Mouse (Mus musculus): ENCODE measurements around the gene Snx25.

Gene Snx25

DNA sequence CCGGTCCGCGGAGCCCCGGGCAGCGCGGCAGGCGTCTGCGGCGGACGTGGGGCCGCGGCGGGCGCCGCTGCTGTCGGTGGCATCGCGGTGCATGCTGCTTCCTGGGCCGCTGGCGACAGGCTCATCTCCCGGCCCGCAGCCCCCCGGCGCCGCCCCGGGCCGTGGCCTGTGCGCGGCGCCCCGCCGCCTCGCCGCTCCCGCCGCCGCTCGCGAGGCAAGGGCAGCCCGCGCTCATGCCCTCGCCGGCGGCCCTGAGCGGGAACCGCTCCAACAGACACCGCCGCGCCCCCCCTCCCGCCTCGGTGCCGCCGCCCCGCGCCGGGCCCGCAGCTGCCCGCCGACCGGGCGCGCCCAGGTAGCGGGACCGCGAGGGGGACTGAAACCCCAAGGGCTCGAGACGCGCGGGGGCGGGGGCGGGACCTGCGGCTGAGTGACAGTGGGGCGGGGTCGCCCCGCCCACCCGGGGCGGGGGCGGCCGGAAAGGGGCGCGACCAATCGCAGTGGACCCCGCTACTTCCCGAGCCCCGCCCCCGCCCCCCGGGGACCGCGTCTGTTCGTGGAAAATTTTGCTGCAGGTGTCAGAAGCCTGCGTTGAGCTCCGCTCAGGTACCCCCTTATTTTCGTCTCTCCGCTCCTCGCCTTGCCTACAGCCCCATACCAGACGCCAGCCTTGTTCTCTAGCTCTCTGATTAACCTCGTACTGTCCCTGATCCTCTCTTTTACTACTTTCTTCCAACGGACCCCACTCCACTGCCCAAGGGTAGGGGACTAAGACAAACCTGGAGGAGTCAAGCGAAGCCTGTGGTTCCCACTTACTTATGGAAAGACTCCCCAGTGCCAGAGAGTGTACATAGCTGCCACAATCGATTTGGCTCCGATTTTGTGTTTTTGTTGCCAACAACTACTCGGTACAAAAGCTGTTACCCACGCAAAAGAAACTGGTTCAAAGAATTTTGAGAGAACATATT is at the start of gene Snx25:
Gene Snx25, minus strand, starts transcription at position 96 of the 968 bp plus-strand sequence.
- DNase-seq (ENCODE audit: low spot score in 2 of 2): peak; percentile 93 to 96

DNA sequence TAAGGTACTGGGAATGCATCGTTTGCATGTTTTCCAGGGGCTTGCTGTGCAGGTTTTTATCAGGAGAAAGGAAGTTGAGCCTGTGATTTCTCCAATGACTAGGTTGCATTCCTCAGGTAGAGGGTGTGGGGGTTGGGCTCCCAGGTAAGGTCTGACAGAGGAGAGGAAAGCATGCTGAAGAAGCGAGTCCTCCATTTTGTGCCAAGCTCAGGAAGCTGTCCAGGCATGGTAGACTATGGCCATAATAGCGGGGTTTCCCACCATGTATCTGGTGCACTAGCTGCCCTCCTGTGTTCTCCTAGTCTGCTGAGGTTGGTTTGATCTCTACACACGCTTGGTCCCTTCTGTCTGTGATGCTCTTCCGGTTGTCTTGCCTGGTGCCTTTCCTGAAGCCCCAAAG is 45.7 kb upstream of the Snx25 start:
- DNase-seq (ENCODE audit: low spot score in 2 of 2): no peak

DNA sequence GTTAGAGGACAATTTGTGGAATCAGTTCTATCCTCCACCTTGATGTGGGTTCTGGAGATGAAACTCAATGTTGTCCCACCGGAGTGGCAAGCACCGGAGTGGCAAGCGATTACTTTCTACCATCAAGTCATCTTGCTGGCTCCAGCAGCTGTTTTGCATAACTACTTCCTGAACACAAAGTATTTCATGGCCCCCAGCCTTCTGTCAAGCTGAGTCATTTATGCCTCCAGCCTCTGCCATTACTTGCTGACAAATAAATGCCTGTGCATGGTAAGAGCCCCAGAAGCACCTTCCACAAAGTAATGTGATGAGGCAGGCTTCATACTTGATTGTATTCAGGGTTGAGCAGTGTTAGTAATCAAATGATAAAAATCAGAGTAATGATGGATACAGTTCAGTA is 44.9 kb upstream of the Snx25 start:
- DNase-seq (ENCODE audit: low spot score in 2 of 2): no peak

DNA sequence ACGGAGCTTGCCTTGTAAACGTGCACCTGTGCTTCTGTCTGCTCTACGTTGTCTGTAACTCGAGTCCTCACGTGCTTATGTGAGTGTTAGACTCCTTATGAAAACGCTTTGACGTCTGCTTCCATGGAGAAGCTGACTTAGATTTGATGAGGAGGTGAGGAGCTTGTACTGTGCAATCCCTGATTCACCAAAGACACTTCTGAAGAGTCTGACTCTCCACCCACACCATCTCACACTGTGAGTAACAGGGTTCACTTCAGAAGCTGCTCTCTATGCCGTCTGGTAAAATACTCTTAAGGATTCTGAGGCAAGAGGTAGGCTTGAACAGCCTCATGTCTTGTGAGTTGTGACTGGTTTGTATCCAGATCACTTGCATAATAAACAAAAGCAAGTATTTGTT is 41.1 kb upstream of the Snx25 start:
- no peak for DNase-seq (ENCODE audit: low spot score in 2 of 2)

DNA sequence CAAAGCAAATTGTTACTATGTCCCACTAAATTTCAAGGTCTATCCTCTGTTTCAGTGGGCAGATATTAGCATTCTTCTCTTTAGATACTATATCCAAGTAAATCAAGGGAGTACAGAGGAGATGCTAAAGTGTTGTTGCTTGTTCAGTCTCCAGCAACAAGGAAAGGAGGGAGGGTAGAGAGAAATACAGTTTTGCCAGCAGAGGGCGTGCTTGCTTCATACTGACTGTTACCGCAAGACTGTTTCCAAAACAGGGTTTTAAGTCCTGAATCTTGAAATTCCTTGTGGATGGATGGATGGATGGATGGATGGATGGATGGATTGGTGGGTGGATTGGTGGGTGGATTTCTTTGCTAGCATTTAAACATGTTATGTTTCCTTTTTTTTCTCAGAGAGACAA is 33.4 kb upstream of the Snx25 start:
- DNase-seq (ENCODE audit: low spot score in 2 of 2): peak in 1 of 2 experiments; percentile 54

DNA sequence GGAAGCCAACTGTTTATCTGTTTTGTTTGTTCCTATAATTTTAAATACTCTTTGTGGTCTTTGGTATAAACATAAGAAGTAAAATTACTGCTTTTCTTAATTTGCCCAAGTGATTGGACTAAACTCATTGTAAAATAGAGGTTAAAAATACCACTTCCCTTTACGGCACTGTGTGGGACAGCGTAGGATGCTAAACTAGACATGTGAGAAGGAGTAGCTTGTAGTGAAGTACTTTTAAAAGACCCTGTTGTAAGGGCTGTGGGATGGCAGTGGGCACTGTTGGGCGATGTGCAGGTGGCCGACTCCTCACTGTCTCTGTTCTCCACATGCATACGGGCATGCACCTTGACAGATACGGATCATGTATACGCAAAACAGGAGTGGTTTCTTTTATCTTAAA is 28.2 kb upstream of the Snx25 start:
- DNase-seq (ENCODE audit: low spot score in 2 of 2): no peak

DNA sequence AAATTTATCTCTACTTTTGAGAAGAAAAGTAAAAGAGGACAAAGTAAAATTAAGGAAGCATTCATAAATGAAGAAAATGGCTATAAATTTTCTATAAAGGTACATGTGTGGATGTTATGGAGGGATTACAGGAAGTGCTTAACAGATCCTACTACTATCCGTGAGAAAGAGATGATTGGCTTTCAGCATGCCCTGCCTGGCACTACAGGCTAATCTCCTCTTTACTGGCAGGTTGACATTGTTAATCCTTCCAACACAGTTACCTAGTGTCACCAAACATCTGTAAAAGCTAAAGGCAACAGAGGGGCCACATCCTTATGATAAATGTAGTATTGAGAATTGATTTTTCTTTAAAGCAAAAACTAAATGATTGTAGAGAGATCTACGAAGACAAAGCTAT is 21.7 kb upstream of the Snx25 start:
- no peak for DNase-seq (ENCODE audit: low spot score in 2 of 2)

DNA sequence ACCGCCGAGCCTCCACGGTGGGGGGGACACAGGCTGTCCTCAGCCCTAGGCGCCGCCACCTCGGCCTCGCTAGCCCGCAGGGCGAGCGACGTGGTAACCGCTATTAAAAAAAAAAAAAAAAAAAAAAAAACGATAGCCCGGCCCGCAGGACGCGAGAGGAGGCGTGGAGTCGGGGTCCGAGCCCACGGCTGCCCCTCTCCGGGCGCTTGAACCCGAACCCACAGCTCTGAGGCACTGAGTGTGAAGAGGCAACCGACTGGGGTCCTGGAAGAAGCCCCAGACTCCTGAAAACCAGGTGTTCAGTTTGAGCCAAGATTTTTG is 11.9 kb upstream of the Snx25 start:
- no peak for DNase-seq (ENCODE audit: low spot score in 2 of 2)

DNA sequence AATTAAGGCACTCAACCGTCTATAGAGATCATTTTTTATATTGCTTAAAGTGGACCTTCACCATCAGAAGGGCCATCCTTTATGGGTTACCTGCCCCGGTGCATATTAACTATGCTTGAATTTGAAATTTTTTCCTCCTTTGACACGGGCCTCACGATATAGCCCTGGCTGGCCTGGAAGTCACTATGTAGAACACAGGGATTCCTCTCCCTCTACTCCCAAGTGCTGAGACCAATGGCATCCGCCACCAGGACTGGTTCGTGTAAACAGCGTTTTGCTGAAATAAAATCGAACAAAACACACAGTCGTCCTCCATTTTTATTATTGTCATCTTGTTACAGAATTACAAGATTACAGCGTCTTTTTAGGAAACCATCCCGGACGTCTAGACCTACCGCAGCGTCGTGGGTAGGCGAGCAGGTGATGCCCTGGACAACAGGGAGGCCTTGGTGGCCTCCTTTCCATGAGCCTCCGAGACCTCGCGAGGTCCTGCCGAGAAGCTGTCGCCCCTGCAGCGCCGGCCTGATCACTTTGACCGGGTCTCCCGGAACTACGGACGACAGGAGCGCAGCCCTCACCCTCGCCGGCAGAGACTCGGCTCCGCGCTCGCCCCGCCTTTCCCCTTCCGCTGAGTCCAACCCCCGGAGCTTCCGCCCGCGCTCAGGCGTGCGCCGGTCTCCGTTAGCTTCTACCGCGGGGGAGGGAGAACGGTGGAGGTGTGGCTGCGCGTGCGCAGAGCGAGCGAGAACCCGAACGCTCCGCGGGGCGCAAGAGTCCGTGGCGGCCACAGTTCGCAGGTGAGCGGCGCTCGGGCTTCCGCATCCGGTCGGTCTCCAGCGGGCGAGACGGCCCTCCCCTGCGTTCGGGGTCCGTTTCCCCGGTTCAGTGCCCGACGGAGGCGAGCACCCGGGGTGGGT is 11.3 kb upstream of the Snx25 start:
- DNase-seq (ENCODE audit: low spot score in 2 of 2): peak; percentile 96

DNA sequence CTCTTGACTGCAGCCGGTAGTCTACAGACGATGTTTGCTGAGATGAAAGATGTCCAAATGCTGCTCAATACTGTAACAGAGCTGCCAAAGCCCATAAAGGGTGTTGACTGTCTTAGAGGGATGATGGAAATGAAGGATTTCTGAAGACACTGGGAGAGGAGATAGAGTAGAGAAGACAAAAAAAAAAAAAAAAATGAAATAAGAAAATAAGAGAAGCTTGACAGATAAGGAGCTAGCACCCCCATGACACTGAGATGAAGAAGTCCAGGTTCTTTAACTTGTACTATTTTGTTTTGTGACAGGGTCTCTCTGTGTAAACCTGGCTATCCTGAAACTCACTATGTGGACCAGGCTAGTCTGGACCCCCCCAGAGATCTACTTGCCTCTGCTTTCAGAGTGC is 1.1 kb upstream of the Snx25 start:
- no peak for DNase-seq (ENCODE audit: low spot score in 2 of 2)

DNA sequence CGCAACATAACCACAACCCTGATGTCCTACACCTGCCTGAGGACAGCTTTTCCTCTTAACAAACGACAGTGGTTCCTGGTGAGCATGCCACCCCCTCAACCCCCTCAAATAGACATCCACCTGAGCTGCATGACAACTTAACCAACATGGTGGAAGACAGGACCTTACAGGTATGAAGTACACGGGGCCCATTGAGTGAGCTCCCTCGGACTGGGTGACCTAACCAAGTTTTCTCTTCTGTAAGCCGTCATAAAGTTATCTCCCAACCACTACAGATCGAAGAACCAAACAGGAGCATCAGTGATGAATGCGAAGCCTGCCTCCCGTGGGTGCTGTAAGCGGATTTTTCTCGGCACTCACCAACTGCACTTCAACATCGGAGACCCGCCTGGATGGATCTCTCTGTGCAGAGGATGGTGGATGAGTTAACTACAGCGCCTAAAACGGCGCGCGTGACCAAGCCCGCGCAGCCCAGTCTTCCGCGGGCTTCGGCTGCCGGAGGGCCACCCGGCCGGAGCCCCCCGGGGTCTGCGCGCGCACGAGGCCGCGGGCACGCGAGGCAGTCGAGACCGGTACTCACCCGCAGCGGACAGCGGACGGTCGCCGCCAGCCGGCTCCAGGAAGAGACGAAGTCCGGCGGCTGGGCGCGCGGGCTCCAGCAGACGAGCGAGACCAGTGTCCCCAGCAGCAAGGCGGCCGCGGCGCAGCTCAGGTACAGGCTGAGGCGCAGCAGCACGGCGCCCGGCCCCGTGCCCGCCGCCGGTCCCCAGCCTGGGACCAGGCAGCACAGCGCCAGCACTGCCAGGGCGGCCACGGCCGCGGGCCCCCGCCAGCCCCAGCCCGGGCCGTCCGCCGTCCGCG is 527 bp downstream of the Snx25 start, which contains the start of gene Cfap97:
Gene Cfap97, plus strand, starts transcription at position 570 of the 861 bp plus-strand sequence.
- peak; percentile 38 to 42 for DNase-seq (ENCODE audit: low spot score in 2 of 2)

DNA sequence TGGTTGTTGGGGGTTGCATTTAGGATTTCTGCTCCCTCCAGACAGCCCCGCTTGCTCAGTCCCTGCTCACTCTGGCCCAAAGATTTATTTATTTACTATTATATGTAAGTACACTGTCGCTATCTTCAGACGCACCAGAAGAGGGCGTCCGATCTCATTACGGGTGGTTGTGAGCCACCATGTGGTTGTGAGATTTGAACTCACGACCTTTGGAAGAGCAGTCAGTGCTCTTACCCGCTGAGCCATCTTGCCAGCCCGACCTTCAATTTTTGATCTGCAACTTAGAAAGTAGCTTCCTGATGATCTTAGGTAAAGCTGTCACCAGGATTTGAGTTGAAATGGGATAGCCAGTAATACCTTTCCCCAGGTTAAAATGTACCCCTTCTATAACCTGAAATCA is 2.2 kb downstream of the Snx25 start:
- DNase-seq (ENCODE audit: low spot score in 2 of 2): no peak

DNA sequence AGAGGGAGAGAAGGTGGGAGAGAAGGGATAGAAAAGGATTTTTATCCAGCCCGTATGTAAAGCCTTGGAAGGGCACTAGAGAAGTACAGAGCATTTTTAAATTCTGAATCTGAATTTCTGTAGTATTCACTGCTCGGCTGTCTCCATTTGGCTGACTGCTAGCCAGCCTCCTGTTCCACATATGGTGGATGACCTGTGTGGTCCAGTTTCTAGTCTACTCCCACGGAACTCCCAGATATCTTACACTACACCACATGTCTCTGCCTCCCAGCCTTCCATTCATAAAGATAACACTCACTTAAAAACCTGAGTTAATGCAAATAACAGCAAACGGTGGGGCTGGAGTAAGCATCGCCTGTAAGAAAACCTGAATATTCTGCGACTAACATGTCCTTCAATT is 2.7 kb downstream of the Snx25 start:
- no peak for DNase-seq (ENCODE audit: low spot score in 2 of 2)

DNA sequence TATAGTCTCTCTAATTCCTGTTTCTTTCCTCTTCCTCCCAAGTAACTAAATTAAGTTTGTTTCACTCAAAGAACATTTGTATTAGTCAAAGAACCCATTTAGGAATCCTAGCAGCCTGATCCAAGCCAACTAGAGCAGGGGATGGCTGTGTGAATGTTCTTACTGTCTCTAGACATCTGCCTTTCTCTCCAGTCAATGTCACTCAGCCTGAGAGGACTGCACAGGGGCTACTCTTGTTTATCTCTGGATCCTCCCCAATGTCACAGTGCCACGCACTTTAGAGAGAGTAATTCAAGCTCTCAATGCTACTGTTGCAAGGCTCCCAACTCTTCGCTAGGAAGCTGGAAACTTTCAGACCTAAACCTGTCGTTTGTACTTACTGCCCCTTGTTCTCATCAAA is 5.8 kb downstream of the Snx25 start:
- DNase-seq (ENCODE audit: low spot score in 2 of 2): no peak

DNA sequence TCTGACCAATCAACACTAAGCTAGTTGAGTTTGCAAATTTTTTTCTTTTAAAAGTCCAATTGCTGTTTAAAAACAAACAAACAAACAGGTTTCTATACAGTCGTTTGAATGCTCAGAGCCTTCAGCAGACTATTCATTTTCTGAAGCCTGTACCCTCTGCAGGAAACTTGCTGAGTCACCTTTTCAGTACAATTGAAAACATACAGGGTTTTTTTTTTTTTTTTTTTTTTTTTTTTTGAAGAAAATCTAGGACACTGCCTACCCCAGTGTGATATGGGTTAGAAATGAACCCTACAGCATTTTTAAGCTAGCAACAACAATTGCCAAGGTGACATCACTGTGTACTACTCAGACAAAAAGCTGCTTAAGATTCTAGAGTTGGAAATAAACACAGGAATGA is 8.0 kb downstream of the Snx25 start:
- no peak for DNase-seq (ENCODE audit: low spot score in 2 of 2)

DNA sequence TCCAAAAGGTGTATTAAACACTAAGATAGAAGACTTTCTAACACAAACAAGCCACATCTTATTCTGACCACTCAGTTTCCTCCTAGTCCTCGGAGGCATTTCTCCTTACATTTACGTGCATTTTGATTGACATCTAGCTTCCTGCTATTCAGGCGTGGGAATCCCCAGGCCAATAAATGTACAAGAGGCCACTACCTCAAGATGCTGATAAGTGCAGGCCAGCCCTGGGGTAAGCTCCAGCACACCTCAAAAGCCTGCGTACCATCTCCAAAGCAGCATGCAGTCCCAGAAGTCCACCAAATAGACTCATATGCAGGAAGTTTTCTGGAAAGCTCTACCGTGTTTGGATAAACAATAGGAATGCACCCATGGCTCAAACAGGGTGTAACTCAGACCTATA is 8.5 kb downstream of the Snx25 start:
- DNase-seq (ENCODE audit: low spot score in 2 of 2): no peak

DNA sequence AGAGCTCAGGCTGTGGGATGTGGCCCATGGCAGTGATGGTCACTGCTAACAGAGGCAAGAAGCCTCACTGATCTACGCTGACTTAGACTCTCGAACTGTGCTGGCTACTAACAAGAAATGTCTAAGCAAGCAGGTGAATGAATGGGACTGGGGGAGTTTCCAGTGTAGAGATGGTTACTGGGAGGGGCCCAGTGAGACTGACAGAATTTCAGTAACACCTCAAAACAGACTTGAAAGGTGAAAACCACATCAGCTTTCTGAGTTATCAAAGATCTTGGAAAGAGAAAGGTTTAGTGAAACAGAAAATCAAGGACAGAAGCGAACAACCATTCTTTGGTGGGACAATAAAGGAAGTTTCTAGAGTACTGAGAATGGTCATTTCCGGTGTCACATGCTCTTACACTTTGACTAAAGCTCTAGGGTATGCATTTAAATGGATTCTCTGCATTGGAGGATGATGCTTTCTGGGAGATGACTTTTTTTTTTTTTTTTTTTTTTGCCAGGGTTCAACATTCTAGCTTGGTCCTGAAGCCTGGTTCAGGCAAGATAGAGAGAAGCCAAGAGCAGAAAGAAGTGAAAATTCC is 9.4 kb downstream of the Snx25 start:
- DNase-seq (ENCODE audit: low spot score in 2 of 2): no peak

DNA sequence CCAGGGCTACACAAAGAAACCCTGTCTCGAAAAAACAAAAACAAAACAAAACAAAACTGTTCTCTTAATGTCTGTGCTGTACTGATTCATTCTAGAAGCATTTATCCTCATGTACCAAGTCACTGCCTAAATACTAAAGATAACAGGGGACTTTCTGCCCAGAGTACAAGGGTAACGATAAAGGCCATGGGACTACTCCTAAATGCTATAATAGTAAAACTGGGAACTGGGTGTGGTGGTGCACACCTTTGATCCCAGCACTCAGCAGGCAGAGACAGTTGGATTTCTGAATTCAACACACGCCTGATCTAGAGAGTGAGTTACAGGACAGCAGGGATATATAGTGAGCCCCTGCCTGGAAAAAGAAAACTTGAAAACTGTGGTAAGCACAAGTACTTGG is 10.3 kb downstream of the Snx25 start:
- DNase-seq (ENCODE audit: low spot score in 2 of 2): no peak

DNA sequence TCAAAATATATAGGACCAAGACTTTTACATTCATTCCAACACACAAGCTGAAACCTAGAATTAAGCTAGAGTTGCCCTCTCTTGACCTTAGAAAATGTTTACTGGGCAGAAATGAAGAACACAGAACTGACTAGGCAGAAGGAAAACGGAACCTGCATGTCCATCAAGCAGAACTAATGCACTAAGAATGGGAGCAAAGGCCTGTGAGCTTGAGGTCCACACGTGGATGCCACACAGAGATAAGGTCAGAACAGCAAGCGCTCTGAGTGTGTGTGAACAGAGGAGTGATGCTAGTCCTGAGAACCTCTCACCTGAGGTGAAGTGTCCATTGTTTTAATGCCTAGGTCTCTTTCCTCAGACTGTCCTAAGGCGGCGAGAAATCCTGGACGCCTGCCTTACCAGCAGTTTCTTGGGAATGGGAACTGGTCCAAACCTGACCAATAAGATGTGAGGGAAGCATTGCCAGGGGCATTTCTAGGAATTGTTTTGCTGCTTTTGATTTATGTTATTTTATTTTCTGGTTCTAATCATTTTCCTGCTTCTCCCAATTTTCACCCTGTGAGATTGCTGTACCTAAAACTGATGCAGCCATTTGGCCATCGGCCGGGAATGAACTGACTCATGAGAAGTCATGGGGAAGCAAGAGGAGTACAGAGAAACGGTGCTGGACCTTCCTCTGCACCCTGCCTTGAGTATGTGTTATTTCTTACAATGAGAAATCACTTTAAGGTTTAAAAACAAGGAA is 11.4 kb downstream of the Snx25 start:
- DNase-seq (ENCODE audit: low spot score in 2 of 2): no peak

DNA sequence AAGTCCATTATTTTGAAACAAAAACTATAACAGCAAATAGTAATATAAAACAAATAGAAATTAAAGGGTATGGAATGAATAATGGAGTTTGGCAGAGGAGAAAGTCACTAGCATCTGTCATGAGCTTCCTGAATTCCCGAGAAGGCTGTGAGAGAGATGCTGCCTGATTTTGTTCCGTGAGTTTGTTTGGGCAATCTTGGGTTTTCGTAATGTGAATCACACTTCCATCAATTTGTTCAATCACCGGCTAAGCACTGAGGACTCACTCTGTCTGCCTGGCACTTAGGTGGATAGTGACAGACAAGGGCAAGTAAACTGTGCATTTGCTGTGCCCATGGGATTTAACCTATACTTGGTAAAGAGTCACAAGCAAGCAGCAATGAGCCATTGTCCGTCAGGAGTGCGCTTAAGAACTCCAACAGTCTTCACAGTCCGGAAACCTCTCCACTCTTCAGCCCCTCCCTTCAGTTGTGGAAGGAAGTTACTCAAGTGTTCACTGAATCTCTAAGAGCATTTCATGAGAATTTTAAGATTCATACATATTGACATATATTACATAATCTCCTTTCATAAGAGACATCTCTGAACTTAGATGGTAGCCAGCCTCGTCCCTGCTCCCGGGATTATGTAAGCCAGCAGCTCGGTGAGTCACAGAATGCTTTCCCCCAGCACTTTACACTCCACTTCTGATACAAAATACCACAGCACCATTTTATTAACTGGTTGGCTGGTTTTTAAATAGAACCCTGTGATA is 13.9 kb downstream of the Snx25 start:
- DNase-seq (ENCODE audit: low spot score in 2 of 2): no peak

All from thymus, postnatal 10 days (tissue).